Mouse (Mus musculus): Measurements from ENCODE around the gene Lin37. TPM values are rescaled to one million over a fixed set of nuclear protein-coding genes. Genes with fewer than 3 reads are reported as not detected.
A peak's percentile ranks its signal among the peaks of the same experiment; 100 is the strongest.

Gene Lin37
- total and polyA plus RNA-seq, 3 experiments, result 4.0 to 38.6 (median 8.3) TPM

DNA sequence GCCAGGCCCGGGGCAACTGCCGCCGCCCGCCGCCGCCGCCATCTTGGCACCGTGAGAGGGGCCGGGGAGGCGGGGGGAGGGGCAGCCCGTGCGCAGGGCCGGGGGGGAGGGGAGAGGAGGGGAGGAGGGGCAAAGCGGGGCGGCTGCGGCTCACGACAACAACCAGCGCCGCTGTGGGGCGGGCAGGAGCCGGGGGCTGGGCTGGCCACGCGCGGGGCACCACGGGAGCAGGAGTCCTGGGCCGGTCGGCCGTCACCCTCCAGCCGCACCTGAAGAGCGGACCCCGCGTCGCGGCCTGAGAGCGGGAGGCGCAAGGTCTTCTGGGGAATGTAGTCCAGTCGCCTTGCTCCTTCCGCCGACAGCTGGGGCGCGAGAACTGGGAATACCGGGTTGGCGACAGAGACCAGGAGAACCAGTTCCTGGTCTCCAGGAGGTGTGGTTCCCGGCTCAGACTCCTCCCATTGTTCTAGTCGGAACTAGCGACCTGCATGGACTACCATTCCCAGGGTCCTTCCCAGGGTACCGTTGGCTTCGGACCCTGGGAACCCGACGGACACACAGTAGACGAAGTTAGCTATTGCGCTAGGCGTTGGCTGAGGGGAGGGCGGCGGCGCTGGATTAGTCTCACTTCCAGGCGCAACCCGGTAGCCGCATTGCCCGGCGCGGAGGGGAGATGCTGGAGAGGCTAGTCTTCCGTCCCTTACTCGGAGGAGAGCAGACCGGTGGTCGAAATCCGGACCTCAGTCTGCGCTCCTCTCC, 29.2 kb upstream of the Lin37 start, which contains the start of gene Kmt2b (continued):
- TF ChIP-seq ETS1 (conservative IDR thresholded peaks at IDR 0.05; ENCODE audit: low read depth, low read length) (no peak; the same call in 1 of the 2 replicates), ZKSCAN1 (IDR thresholded peaks at IDR 0.05; ENCODE audit: borderline replicate concordance, low read depth, low read length) (no peak)

DNA sequence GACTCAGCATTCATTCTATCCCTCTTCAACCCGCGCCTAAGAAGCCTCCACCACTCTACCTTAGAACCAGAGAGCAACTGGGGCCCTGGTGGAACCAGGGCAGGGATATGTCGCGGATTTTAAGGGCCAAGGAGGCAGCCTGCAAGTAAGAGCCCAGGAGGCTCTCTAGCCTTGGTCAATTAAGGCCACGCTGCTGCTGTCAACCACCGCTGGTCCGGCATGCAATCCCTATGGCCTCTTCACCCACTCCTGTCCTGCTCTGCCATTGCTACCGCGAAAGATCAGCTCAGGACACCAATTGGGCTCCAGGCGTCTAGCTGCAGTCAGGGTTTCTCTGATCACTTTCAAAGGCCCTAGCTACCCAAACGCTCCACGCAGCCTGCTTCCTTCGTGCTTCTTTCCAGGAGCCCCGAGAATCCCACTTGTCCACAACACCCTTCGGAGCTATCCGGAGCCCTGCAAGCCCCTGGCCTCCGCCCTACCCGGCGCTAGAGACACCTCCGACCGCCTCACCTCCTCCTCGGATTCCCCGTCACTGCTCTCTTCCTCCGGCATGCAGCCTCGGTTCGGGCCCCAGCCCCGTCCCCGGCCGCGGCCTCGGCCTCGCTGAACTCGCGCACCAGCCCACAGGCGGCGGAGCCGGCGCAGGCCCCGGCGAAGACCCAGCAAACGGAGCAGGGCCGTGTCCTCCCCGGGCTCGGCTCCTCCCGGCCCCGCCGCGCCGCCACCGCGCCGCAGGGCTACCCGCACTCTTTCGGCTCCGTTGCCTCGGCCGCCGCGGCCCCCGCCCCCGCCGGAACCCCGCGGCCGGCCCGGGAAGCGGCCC, 28.4 kb upstream of the Lin37 start:
- peak overlapping the region; percentile 92 for H3K9ac ChIP-seq (ENCODE audit: insufficient read depth, low read depth)
- TF ChIP-seq TBP (conservative IDR thresholded peaks at IDR 0.05; ENCODE audit: low read depth, low read length), result no peak
- no peak for DNase-seq (ENCODE audit: extremely low read depth)
- peaks cover 40 to 56% of the 10 kb centered on the region in 2 experiments for H3K36me3 ChIP-seq (replicated peaks in 1 of 2; ENCODE audit: control insufficient read depth in 1 of 2, insufficient read depth in 1 of 2, low read length in 1 of 2)
- H3K27me3 ChIP-seq (replicated peaks), result no peaks in the 10 kb centered on the region
- H3K79me2 ChIP-seq (replicated peaks; ENCODE audit: control insufficient read depth, extremely low read depth, insufficient read depth, poor library complexity, severe bottlenecking), result peaks cover 58% of the 10 kb centered on the region
- H3K9me3 ChIP-seq (replicated peaks; ENCODE audit: low read length), result no peaks in the 10 kb centered on the region
- dilution Hi-C loops (cut with MboI; ENCODE audit: extremely low pct_ligation_motif_present, extremely low pct_unique_long_range_greater_than_20kb, low sequenced_read_pairs) (no loop called here), in situ Hi-C loops (cut with MboI; ENCODE audit: low pct_ligation_motif_present, low pct_unique_long_range_greater_than_20kb, low sequenced_read_pairs) (no loop called here)
- H3K27ac ChIP-seq (ENCODE audit: insufficient read depth, low read depth), result peak overlapping the region; percentile 64
- peak overlapping the region; percentile 93 to 94 (median 94) for H3K4me3 ChIP-seq (replicated peaks in 1 of 3; ENCODE audit: low read depth in 2 of 3, low read length in 2 of 3, poor library complexity in 1 of 3)
- H3K4me2 ChIP-seq (ENCODE audit: insufficient read depth, low read depth, poor library complexity, severe bottlenecking), result peak overlapping the region; percentile 72; the same call in 1 of the 2 replicates
- H3K4me1 ChIP-seq (ENCODE audit: control insufficient read depth in 1 of 2, insufficient read depth in 2 of 2), result peaks cover 4 to 24% of the 10 kb centered on the region in 2 experiments; a peak in 3 of 4 replicates

DNA sequence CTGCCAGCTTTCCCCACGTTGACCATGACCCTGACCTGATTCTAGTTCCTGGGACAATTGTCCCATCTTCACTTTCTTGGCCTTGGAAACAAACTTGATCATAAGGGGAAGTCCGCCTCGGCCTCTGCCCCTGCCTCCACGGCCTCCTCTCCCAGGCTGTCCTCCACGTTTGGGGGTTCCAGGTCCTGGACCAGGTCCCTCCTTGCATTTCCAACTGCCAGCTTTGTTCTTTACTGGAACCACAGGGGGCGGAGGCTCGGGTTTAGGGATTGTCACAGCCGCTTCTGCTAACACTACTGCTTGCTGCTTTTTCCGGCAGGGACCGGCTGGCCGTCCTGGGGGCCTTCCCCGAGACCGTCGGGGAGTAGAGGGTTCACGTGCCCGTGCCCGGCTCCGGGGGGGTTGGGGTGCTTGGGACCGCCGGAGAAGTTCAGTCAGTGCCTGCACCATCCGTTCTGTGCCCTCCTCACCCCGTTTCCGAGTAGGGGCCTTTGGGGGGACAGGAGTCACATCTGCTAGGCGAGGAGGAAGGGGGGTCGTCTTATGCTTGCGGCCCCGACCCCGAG, 26.9 kb upstream of the Lin37 start:
- no peak overlapping the region for H3K4me3 ChIP-seq (replicated peaks in 1 of 3; ENCODE audit: low read depth in 2 of 3, low read length in 2 of 3, poor library complexity in 1 of 3)
- no peaks in the 10 kb centered on the region for H3K27me3 ChIP-seq (replicated peaks)
- H3K4me2 ChIP-seq (ENCODE audit: insufficient read depth, low read depth, poor library complexity, severe bottlenecking), result peak overlapping the region; percentile 72; the same call in 1 of the 2 replicates
- H3K27ac ChIP-seq (ENCODE audit: insufficient read depth, low read depth), result no peak overlapping the region
- in situ Hi-C loops (cut with MboI; ENCODE audit: low pct_ligation_motif_present, low pct_unique_long_range_greater_than_20kb, low sequenced_read_pairs) (no loop called here), dilution Hi-C loops (cut with MboI; ENCODE audit: extremely low pct_ligation_motif_present, extremely low pct_unique_long_range_greater_than_20kb, low sequenced_read_pairs) (no loop called here)
- H3K9me3 ChIP-seq (replicated peaks; ENCODE audit: low read length), result no peaks in the 10 kb centered on the region
- H3K4me1 ChIP-seq (ENCODE audit: control insufficient read depth in 1 of 2, insufficient read depth in 2 of 2), result peaks cover 3 to 21% of the 10 kb centered on the region in 2 experiments; a peak in 3 of 4 replicates
- DNase-seq (ENCODE audit: extremely low read depth), result no peak
- peaks cover 45% of the 10 kb centered on the region for H3K79me2 ChIP-seq (replicated peaks; ENCODE audit: control insufficient read depth, extremely low read depth, insufficient read depth, poor library complexity, severe bottlenecking)
- peaks cover 55 to 71% of the 10 kb centered on the region in 2 experiments for H3K36me3 ChIP-seq (replicated peaks in 1 of 2; ENCODE audit: control insufficient read depth in 1 of 2, insufficient read depth in 1 of 2, low read length in 1 of 2)
- no peak overlapping the region for H3K9ac ChIP-seq (ENCODE audit: insufficient read depth, low read depth)
- no peak for TF ChIP-seq RCOR1 (conservative IDR thresholded peaks at IDR 0.05; ENCODE audit: low read depth, low read length)
- TF ChIP-seq ZMIZ1 (IDR thresholded peaks at IDR 0.05; ENCODE audit: low read depth, low read length), result no peak
- TF ChIP-seq PAX5 (IDR thresholded peaks at IDR 0.05; ENCODE audit: low read length), result no peak
- TF ChIP-seq SMC3 (IDR thresholded peaks at IDR 0.05; ENCODE audit: low read depth, low read length), result no peak
- no peak for TF ChIP-seq POLR2AphosphoS2 (IDR thresholded peaks at IDR 0.05; ENCODE audit: low read depth, low read length)
- no peak for TF ChIP-seq E2F4 (IDR thresholded peaks at IDR 0.05; ENCODE audit: insufficient replicate concordance, low read depth, low read length)
- TF ChIP-seq ELF1 (IDR thresholded peaks at IDR 0.05; ENCODE audit: low read depth, low read length), result no peak
- no peak for TF ChIP-seq MYC (IDR thresholded peaks at IDR 0.05; ENCODE audit: low read depth, low read length)
- TF ChIP-seq POLR2A (IDR thresholded peaks at IDR 0.05; ENCODE audit: low read depth, low read length), result no peak
- no peak for TF ChIP-seq USF1 (IDR thresholded peaks at IDR 0.05; ENCODE audit: low read depth, low read length)
- TF ChIP-seq ZNF384 (IDR thresholded peaks at IDR 0.05; ENCODE audit: low read depth, low read length), result no peak
- no peak for TF ChIP-seq CHD1 (IDR thresholded peaks at IDR 0.05; ENCODE audit: low read depth, low read length)

Measured in CH12.LX (cell line).